Mouse (Mus musculus) mesoderm, embryonic 11.5 days (tissue): Measurements from ENCODE around the gene Ism1.

Source experiments
- DNase-seq: peaks from one replicate; pipeline ENCODE4 v3.0.0-alpha.2; 2012; ENCODE audit warnings: low read depth, low spot score

The Ism1 gene

DNA sequence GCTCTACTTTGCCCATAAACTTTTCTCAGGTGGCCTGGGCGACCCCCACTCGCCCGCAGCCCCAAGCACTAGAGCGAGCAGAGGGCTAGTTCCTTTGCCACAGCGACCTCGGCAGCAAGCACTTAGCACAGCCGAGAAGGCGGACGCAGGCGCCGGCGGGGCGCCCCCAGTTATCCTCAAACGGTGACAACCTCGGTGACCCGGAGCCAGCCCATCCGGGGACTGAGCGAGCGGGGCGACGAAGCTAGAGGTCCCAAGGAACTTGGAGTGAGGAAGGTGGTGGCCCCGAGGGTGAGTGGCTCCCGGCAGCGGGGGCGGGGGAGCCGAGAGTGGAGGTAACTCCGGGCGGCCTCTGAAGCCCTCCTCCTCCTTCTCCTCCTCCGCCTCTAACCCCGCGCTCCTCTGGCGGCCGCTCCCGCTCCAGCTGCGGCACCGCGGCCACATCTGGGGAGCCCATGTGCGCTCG, at the start of gene Ism1:
Gene Ism1 (plus strand): TSS at position 370 of the 466 bp plus-strand sequence.
- DNase-seq, result peak; percentile 50

- no peak for DNase-seq
Observed at GRCm38 (mm10) chr2:139628731-139629130, 49.2 kb upstream of the Ism1 start.

GRCm38 (mm10) chr2:139629653-139630052, 48.3 kb upstream of the Ism1 start:
- no peak for DNase-seq

DNA sequence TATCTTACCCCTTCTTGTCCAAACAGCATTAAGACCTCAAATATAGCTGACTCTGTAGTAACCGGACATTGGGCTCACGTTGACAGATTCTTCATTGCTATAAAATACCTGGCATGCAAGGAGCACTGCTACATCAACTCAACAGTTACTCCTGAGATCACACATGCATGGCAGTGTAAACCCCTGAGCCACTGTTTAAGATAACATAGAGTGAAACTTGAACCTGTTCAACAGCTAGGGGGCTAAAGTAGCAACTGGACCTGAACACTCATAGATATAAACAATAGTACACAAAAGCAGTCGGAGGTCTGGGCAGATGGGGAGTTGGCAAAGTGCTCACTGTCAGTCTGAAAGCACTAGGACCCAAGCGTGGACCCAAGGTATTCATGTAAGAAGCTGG, 43.5 kb upstream of the Ism1 start:
- no peak for DNase-seq

GRCm38 (mm10) chr2:139637861-139638260, 40.1 kb upstream of the Ism1 start:
- peak; percentile 27 for DNase-seq

DNA sequence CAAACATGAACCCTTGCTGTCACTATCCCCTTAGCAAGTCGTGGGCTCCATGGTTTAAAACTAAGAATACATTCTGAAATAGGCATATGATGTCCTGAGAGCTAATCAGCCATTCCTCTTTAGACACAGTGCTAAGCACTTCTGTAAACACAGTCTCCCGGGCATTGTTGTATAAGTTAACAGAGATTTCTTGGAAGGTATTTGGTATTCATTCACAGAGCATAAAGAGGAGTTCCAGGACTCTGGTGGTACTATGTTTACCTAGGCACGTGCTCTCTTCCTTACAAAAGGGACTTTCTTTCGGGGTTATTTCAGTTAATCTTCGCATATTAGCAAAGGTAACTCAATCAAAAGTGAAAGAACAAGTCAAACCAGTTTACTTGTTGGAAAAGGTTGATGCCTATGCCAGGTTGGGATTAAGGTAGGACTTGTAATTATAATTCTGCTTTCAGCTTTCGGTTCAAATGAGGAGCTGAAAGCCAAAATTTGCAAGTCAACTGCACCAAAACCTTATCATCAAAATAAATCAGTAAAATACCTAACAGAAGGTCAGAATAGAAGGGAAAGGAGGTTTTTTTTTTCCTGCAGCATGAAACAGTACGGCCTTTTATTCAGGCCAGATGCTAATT, 36.1 kb upstream of the Ism1 start:
- no peak for DNase-seq

DNA sequence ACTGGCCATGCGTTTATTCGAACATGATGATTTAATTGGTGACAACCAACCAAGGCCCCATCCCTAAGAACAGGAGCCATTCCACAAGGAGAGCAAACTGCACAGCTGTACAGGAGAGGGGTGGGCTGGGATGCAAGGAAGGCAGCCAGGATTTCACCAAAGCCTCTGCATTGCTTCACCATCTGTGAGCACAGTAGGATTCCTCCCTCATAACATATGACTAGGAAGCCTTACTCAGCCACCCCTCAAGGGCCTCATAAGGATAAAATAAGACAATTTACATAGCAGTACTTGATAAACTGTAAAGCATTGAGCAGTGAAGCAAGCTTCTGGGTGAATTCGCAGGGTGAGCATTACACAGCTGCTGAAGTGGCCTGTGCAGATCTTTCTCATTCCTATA, 28.5 kb upstream of the Ism1 start:
- no peak for DNase-seq

DNA sequence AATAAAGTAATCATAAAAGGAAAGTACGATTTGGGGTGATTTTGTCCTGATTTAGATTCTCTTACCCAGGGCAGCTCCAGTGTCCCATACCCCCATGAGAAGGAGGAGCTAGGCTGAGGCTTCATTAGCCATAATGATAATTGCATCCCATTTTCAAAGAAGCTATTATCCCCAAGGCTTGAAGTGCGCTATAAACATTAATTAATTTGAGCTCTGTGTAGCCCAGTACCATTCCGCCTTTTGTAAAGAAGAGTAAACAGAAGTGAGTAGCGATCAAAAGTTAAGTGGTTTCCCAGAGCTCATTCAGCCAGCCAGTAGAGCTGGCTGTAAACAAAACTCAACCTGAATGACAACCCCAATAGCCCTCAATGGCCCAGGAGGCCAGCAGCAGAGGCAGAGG, 21.2 kb upstream of the Ism1 start:
- no peak for DNase-seq

GRCm38 (mm10) chr2:139671838-139672237, 6.1 kb upstream of the Ism1 start:
- DNase-seq, result no peak

GRCm38 (mm10) chr2:139672371-139672770, 5.6 kb upstream of the Ism1 start:
- DNase-seq, result no peak

- DNase-seq, result peak; percentile 69
Observed at GRCm38 (mm10) chr2:139677065-139677762, 764 bp upstream of the Ism1 start.

GRCm38 (mm10) chr2:139678275-139679140, 530 bp downstream of the Ism1 start:
- peak; percentile 77 for DNase-seq

- DNase-seq, result no peak
Observed at GRCm38 (mm10) chr2:139682540-139682939, 4.6 kb downstream of the Ism1 start.

GRCm38 (mm10) chr2:139689442-139690003, 11.5 kb downstream of the Ism1 start:
- no peak for DNase-seq

GRCm38 (mm10) chr2:139693521-139693920, 15.5 kb downstream of the Ism1 start:
- no peak for DNase-seq

DNA sequence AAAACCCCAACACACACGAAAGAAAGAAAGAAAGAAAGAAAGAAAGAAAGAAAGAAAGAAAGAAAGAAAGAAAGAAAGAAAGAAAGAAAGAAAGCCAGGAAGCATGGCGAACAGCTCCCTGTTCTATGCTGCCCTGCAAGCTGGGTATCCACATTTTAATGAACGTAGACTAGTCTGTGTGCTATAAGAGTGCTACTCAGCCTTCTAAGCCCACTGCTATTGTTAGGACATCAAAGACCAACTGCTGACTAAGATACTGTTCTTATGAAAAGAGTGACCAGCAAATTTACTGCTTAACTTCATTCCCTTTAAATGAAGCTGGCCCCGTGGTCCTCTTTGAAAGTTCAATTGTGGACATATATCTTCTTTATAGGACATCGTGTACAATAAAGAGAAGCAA, 16.7 kb downstream of the Ism1 start:
- DNase-seq, result peak; percentile 30

DNA sequence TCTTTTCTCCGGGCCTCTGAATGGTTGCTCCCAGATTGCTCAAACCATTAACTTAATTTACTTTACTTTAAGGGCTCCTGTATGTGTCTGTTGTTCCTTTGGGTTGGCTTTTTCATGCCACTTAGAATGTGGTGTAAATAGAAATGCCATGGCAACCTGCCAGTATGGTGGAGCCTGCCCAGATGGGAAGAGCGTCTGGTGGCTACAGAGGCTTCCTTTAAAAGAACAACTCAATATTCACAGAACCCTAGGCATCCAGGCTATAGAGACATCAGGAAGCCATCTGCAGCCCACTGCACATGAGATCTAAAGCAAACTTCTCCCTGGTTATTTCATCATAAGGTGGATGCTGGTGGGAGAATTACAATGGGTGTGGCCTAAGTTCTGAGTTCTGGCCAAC, 18.6 kb downstream of the Ism1 start:
- DNase-seq, result no peak

GRCm38 (mm10) chr2:139700609-139701008, 22.6 kb downstream of the Ism1 start:
- no peak for DNase-seq

DNA sequence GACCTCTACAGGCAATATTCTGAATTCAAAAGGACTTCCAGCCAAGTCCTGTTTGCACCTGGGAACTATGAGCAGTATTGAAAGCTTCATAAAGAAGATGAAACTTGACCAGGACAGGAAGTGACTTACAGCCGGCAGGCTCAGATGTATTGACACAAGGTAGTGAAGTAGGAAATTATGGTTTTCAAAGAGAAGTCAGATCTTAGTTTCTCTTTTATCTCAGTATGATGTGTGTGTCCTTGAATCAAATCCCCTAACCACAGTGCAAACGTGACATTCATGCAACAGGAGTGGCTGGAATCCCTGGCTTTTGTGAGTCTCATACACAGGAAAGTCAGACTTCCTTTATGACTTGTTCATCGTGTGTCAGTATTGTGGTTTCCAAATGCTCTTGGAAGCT, 27.0 kb downstream of the Ism1 start:
- DNase-seq, result no peak

DNA sequence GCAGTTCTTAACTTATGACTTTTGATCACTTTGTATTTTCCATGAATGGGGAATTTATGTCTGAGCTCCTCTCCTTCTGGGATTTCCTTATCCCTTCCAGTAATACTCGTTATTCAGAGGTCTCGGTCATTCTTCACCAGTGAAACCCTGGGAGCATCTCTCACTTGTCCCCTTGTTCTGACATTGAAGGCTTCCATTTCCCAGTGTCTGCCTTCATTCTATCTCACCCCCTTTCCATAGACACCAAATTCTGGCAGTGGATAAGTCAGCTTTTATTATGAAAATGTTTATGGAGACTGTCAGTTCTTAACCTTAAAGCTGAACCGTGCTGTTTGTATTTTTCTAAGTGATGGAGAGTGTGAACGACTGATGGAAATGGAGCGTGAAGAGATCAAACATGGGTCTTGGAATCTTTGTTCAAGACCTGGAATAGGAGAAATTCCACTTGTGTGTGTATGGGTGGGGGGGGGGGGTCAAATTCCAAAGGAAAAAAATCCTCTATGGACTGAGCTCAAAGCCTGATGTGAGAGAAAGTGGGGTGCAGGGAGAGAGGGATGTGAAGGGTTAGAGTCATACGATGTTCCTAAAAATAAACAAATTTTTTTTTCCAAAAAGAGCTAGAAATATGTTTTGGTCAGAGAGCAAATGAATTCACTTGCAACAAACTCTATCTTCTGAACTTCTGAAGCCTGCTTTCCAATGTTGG, 30.4 kb downstream of the Ism1 start:
- peak; percentile 43 for DNase-seq

DNA sequence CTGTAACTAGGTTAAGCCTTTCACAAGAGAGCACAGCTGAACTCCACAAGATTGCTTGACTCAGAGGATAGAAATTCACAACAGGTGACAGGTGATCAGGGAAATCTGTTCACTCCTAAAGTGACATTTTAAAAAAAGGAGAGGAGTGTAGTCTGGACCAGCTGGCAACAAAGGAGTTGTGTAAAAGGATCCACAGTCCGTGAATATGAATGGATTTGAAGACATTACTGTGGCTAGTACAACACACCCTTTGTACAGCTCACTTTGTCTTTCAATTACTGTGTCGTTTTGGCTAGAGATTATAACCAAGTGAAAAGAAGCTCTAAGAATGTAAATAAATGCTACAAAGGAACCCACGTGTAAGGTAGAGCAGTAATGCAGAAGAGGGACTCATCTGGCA, 33.7 kb downstream of the Ism1 start:
- no peak for DNase-seq
